Mouse (Mus musculus) stomach, embryonic 14.5 days (tissue): ENCODE measurements around the gene Hcar2. TPM values are rescaled to one million over a fixed set of nuclear protein-coding genes. Genes with fewer than 3 reads are reported as not detected.

Experiments
- polyA plus RNA-seq: library from polyadenylated mRNA; unstranded; fragments of >200 nt; fragmentation: Nextera tagmentation; extraction: Ambion mirVana; gene quantifications from 2 replicates; pipeline ENCODE4 v1.2.1, GENCODE M21; 2014

The Hcar2 gene
- polyA plus RNA-seq, 1 experiment from 2014 or later = 1.6 TPM

Other genes starting within 250 kb of the Hcar2 start
- 39.5 and 40.5 TPM in 2 replicates for gene Clip1, start 180.9 kb downstream of the Hcar2 start, polyA plus RNA-seq
- 84.6 and 97.5 TPM in 2 replicates for gene Zcchc8, start 144.4 kb downstream of the Hcar2 start, polyA plus RNA-seq
- gene Rsrc2, start 116.1 kb downstream of the Hcar2 start, polyA plus RNA-seq = 139 and 142 TPM in 2 replicates
- 33.9 and 35.7 TPM in 2 replicates for gene Kntc1, start 115.8 kb downstream of the Hcar2 start, polyA plus RNA-seq
- 1.6 and 2.3 TPM in 2 replicates for gene Hcar1, start 14.5 kb upstream of the Hcar2 start, polyA plus RNA-seq
- gene Denr, start 41.7 kb upstream of the Hcar2 start, polyA plus RNA-seq = 140 and 143 TPM in 2 replicates
- 3.7 and 4.0 TPM in 2 replicates for gene Gm43518, start 61.9 kb upstream of the Hcar2 start, polyA plus RNA-seq
- 9.0 and 9.3 TPM in 2 replicates for gene Ccdc62, start 65.2 kb upstream of the Hcar2 start, polyA plus RNA-seq
- gene Hip1r, start 108.1 kb upstream of the Hcar2 start, polyA plus RNA-seq = 14.4 and 16.9 TPM in 2 replicates
- gene Vps37b, start 166.8 kb upstream of the Hcar2 start, polyA plus RNA-seq = 29.3 and 31.5 TPM in 2 replicates
- 1.7 and 2.1 TPM in 2 replicates for gene Abcb9, start 230.3 kb upstream of the Hcar2 start, polyA plus RNA-seq
- gene Ogfod2, start 246.8 kb upstream of the Hcar2 start, polyA plus RNA-seq = 14.5 and 16.8 TPM in 2 replicates